Mouse (Mus musculus): ENCODE results near the gene Eif4e2. TPM values are rescaled to one million over a fixed set of nuclear protein-coding genes. Genes with fewer than 3 reads are reported as not detected.

The Eif4e2 gene
- total RNA-seq, 2 experiments from 2014 or later = 59.8 to 60.1 TPM

GRCm38 (mm10) chr1:87265200-87265599, 51.5 kb downstream of the Eif4e2 start:
- H3K4me3 ChIP-seq = peak overlapping the region; percentile 55
- no peak for DNase-seq (ENCODE audit: extremely low spot score in 1 of 2, low spot score in 2 of 2)
- no peak overlapping the region for H3K27ac ChIP-seq
- intact Hi-C loops (cut with DNase I) = no loop called here
- no peak for TF ChIP-seq CTCF (IDR thresholded peaks at IDR 0.05)

- no peak for DNase-seq (ENCODE audit: extremely low spot score in 1 of 2, low spot score in 2 of 2)
- Histone ChIP-seq H3K4me3 (no peak overlapping the region), H3K27ac (no peak overlapping the region)
- intact Hi-C loops (cut with DNase I) = no loop called here
- no peak for TF ChIP-seq CTCF (IDR thresholded peaks at IDR 0.05)
These were observed 52.8 kb downstream of the Eif4e2 start for GRCm38 (mm10) chr1:87266296-87267090.

GRCm38 (mm10) chr1:87270204-87270603, 56.5 kb downstream of the Eif4e2 start:
- no peak for DNase-seq (ENCODE audit: extremely low spot score in 1 of 2, low spot score in 2 of 2)
- TF ChIP-seq CTCF (IDR thresholded peaks at IDR 0.05) = no peak
- H3K27ac ChIP-seq = no peak overlapping the region
- intact Hi-C loops (cut with DNase I) = no loop called here
- no peak overlapping the region for H3K4me3 ChIP-seq

- no peak overlapping the region for H3K27ac ChIP-seq
- no peak for TF ChIP-seq CTCF (IDR thresholded peaks at IDR 0.05)
- intact Hi-C loops (cut with DNase I) = no loop called here
- no peak for DNase-seq (ENCODE audit: extremely low spot score in 1 of 2, low spot score in 2 of 2)
- no peak overlapping the region for H3K4me3 ChIP-seq
These were observed 57.1 kb downstream of the Eif4e2 start for GRCm38 (mm10) chr1:87270641-87271467.

- TF ChIP-seq CTCF (IDR thresholded peaks at IDR 0.05) = no peak
- H3K4me3 ChIP-seq = no peak overlapping the region
- intact Hi-C loops (cut with DNase I) = no loop called here
- H3K27ac ChIP-seq = no peak overlapping the region
- DNase-seq (ENCODE audit: extremely low spot score in 1 of 2, low spot score in 2 of 2) = no peak
These were observed 57.9 kb downstream of the Eif4e2 start for GRCm38 (mm10) chr1:87271596-87271995.

- intact Hi-C loops (cut with DNase I) = no loop called here
- Histone ChIP-seq H3K27ac (no peak overlapping the region), H3K4me3 (no peak overlapping the region)
- no peak for DNase-seq (ENCODE audit: extremely low spot score in 1 of 2, low spot score in 2 of 2)
- TF ChIP-seq CTCF (IDR thresholded peaks at IDR 0.05) = no peak
These were observed 58.7 kb downstream of the Eif4e2 start for GRCm38 (mm10) chr1:87272462-87272861.

- intact Hi-C loops (cut with DNase I) = no loop called here
- peak in 1 of 2 experiments; percentile 24 for DNase-seq (ENCODE audit: extremely low spot score in 1 of 2, low spot score in 2 of 2)
- TF ChIP-seq CTCF (IDR thresholded peaks at IDR 0.05) = no peak
- Histone ChIP-seq H3K4me3 (no peak overlapping the region), H3K27ac (no peak overlapping the region)
These were observed 59.8 kb downstream of the Eif4e2 start for GRCm38 (mm10) chr1:87273514-87273942.

- TF ChIP-seq CTCF (IDR thresholded peaks at IDR 0.05) = no peak
These were observed 60.4 kb downstream of the Eif4e2 start for GRCm38 (mm10) chr1:87274134-87274533.

GRCm38 (mm10) chr1:87275151-87275550, 61.4 kb downstream of the Eif4e2 start:
- no peak for TF ChIP-seq CTCF (IDR thresholded peaks at IDR 0.05)
- intact Hi-C loops (cut with DNase I) = no loop called here

More at GRCm38 (mm10) chr1:87274134-87274533, 60.4 kb downstream of the Eif4e2 start:
- intact Hi-C loops (cut with DNase I) = no loop called here
- Histone ChIP-seq H3K27ac (0 out of 2 replicates have a peak overlapping the region, but pooled peaks have one; percentile 4), H3K4me3 (no peak overlapping the region)
- no peak for DNase-seq (ENCODE audit: extremely low spot score in 1 of 2, low spot score in 2 of 2)

GRCm38 (mm10) chr1:87276056-87276455, 62.3 kb downstream of the Eif4e2 start:
- intact Hi-C loops (cut with DNase I) = no loop called here
- Histone ChIP-seq H3K27ac (no peak overlapping the region), H3K4me3 (no peak overlapping the region)
- no peak for TF ChIP-seq CTCF (IDR thresholded peaks at IDR 0.05)
- no peak for DNase-seq (ENCODE audit: extremely low spot score in 1 of 2, low spot score in 2 of 2)

More at GRCm38 (mm10) chr1:87275151-87275550, 61.4 kb downstream of the Eif4e2 start:
- Histone ChIP-seq H3K4me3 (no peak overlapping the region), H3K27ac (no peak overlapping the region)
- DNase-seq (ENCODE audit: extremely low spot score in 1 of 2, low spot score in 2 of 2) = no peak

GRCm38 (mm10) chr1:87280281-87280680, 66.6 kb downstream of the Eif4e2 start:
- intact Hi-C loops (cut with DNase I) = no loop called here
- no peak for DNase-seq (ENCODE audit: extremely low spot score in 1 of 2, low spot score in 2 of 2)
- no peak for TF ChIP-seq CTCF (IDR thresholded peaks at IDR 0.05)
- no peak overlapping the region for H3K4me3 ChIP-seq
- no peak overlapping the region for H3K27ac ChIP-seq

Data from left cerebral cortex, adult 2 months (tissue).